Mouse (Mus musculus): ENCODE data around the gene Ybx3.
A peak's percentile ranks its signal among the peaks of the same experiment; 100 is the strongest.

DNA sequence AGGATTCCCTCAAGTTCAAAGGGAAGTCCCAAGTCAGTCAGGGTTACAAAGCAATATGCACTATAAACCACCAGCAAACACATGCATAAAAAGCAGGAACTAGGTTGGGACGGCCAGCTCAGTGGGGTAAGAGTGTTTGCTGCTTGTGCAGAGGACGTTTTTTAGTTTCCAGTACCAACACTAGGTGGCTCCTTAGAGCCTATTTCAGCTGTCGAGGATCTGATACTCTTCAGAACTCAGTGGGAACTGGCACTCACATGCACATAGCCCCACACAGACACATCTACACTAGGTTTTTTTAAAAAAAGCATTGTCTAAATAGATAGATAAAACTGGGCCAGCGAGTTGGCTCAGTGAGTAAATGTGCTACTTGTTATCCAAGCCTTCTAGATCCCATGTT lies 21.2 kb downstream of the Ybx3 start:
- TF ChIP-seq POLR2A (IDR thresholded peaks at IDR 0.05; ENCODE audit: borderline replicate concordance, control insufficient read depth, low read depth, low read length) (no peak), CTCF (IDR thresholded peaks at IDR 0.05; ENCODE audit: control insufficient read depth, insufficient read depth, low read length) (peak; percentile 20; the same call in 1 of the 2 replicates)
